Mouse (Mus musculus): ENCODE data around the gene Tap1.

- TF ChIP-seq CTCF (IDR thresholded peaks at IDR 0.05; ENCODE audit: control insufficient read depth, insufficient read depth, low read length) (no peak), POLR2A (IDR thresholded peaks at IDR 0.05; ENCODE audit: borderline replicate concordance, control insufficient read depth, low read depth, low read length) (no peak)
Measured at GRCm38 (mm10) chr17:34179019-34179418, 8.3 kb upstream of the Tap1 start.
